Mouse (Mus musculus) heart, adult 2 months (tissue): ENCODE results near the gene Ppp1r14b.

Source experiments
- CTCF ChIP-seq: fragments of 200-600 bp; IDR thresholded peaks from 2 replicates; pipeline ENCODE4 v1.8.1; 2022; ENCODE audit warnings: antibody characterized with exemption, mild to moderate bottlenecking, moderate library complexity
- EP300 ChIP-seq: fragments of 200-500 bp; IDR thresholded peaks from 2 replicates; pipeline ENCODE4 v1.6.1; 2011; ENCODE audit warnings: low read depth, low read length, control low read depth; ENCODE audit not compliant: insufficient read depth
- POLR2A ChIP-seq: fragments of 200-500 bp; IDR thresholded peaks from 2 replicates; pipeline ENCODE4 v1.6.1; 2011; ENCODE audit warnings: mild to moderate bottlenecking, low read depth, low read length, control low read depth; ENCODE audit not compliant: insufficient read depth

GRCm38 (mm10) chr19:6926559-6927255 is 48.1 kb upstream of the Ppp1r14b start:
- TF ChIP-seq EP300: no peak
- TF ChIP-seq CTCF: no peak
- TF ChIP-seq POLR2A: no peak
